Mouse (Mus musculus): ENCODE measurements around the gene Klhl28. TPM values are rescaled to one million over a fixed set of nuclear protein-coding genes. Genes with fewer than 3 reads are reported as not detected.

Klhl28 gene
- polyA plus RNA-seq, 1 experiment: 0.02 TPM

- Histone ChIP-seq H3K9me3 (ENCODE audit: control insufficient read depth, low read length) (no peaks in the 10 kb centered on the region), H3K27me3 (ENCODE audit: control insufficient read depth) (no peaks in the 10 kb centered on the region), H3K4me3 (replicated peaks) (peak overlapping the region; percentile 99), H3K36me3 (ENCODE audit: control insufficient read depth) (peaks cover 8% of the 10 kb centered on the region), H3K4me1 (ENCODE audit: control insufficient read depth) (peaks cover 58% of the 10 kb centered on the region)
- no peak for TF ChIP-seq TAL1 (IDR thresholded peaks at IDR 0.05; ENCODE audit: low read length)
- TF ChIP-seq GATA1 (IDR thresholded peaks at IDR 0.05; ENCODE audit: low read length): no peak
These were observed 1.5 kb upstream of the Klhl28 start for GRCm38 (mm10) chr12:64966652-64967435.

DNA sequence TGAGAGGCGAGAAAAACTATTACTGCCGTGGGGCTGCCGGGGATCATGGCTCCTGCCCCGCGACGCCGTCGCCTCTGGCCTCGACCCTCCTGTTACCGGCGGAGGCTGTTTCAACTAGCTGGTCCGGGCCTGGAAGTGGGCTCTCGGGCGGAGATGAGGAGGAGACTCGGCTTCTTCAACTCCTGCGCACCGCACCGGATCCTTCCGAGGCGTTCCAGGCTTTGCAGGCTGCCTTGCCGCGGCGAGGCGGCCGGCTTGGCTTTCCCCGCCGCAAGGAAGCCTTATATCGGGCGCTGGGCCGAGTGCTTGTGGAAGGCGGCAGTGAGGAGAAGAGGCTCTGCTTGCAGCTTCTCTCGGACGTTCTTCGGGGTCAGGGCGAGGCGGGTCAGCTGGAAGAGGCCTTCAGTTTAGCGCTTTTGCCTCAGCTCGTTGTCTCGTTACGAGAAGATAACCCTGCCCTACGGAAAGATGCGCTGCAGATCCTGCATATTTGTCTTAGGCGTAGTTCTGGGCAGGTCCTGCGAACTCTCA is 832 bp upstream of the Klhl28 start:
- H3K27me3 ChIP-seq (ENCODE audit: control insufficient read depth): no peaks in the 10 kb centered on the region
- no peaks in the 10 kb centered on the region for H3K9me3 ChIP-seq (ENCODE audit: control insufficient read depth, low read length)
- peak overlapping the region; percentile 99 for H3K4me3 ChIP-seq (replicated peaks)
- H3K36me3 ChIP-seq (ENCODE audit: control insufficient read depth): peaks cover 7% of the 10 kb centered on the region
- H3K4me1 ChIP-seq (ENCODE audit: control insufficient read depth): peaks cover 56% of the 10 kb centered on the region
- TF ChIP-seq GATA1 (IDR thresholded peaks at IDR 0.05; ENCODE audit: low read length) (no peak), TAL1 (IDR thresholded peaks at IDR 0.05; ENCODE audit: low read length) (no peak)

GRCm38 (mm10) chr12:64964560-64964959 is 774 bp downstream of the Klhl28 start:
- TF ChIP-seq TAL1 (IDR thresholded peaks at IDR 0.05; ENCODE audit: low read length): no peak
- no peak for TF ChIP-seq GATA1 (IDR thresholded peaks at IDR 0.05; ENCODE audit: low read length)
- Histone ChIP-seq H3K27me3 (ENCODE audit: control insufficient read depth) (no peaks in the 10 kb centered on the region), H3K4me1 (ENCODE audit: control insufficient read depth) (peaks cover 43% of the 10 kb centered on the region)

DNA sequence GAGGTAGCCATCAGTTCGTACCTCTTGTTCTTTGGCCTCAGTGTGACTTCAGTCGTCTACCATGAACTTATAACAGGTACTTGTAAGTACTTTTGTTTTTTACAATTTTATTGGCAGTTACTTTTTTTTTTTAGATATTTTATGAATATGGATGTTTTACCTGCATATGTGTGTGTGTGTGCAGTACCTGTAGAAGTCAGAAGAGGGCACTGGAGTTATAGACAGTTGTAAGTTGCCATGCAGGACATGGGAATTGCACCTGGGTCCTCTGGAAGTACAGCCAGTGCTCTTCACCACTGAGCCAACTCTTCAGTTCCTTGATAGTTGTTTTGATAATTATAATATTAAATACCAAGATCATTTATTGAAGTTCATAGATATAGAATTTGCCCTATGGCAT is 27.8 kb downstream of the Klhl28 start:
- TF ChIP-seq TAL1 (IDR thresholded peaks at IDR 0.05; ENCODE audit: low read length) (no peak), GATA1 (IDR thresholded peaks at IDR 0.05; ENCODE audit: low read length) (no peak)
- no peaks in the 10 kb centered on the region for H3K9me3 ChIP-seq (ENCODE audit: control insufficient read depth, low read length)
- H3K4me1 ChIP-seq (ENCODE audit: control insufficient read depth): no peaks in the 10 kb centered on the region
- no peaks in the 10 kb centered on the region for H3K27me3 ChIP-seq (ENCODE audit: control insufficient read depth)
- no peak overlapping the region for H3K4me3 ChIP-seq (replicated peaks)
- peaks cover 11% of the 10 kb centered on the region for H3K36me3 ChIP-seq (ENCODE audit: control insufficient read depth)

More at GRCm38 (mm10) chr12:64964560-64964959, 774 bp downstream of the Klhl28 start:
- H3K9me3 ChIP-seq (ENCODE audit: control insufficient read depth, low read length): no peaks in the 10 kb centered on the region
- no peaks in the 10 kb centered on the region for H3K36me3 ChIP-seq (ENCODE audit: control insufficient read depth)
- peak overlapping the region; percentile 99 for H3K4me3 ChIP-seq (replicated peaks)

- H3K36me3 ChIP-seq (ENCODE audit: control insufficient read depth): no peaks in the 10 kb centered on the region
- no peak for TF ChIP-seq TAL1 (IDR thresholded peaks at IDR 0.05; ENCODE audit: low read length)
- TF ChIP-seq GATA1 (IDR thresholded peaks at IDR 0.05; ENCODE audit: low read length): no peak
These were observed 47.5 kb downstream of the Klhl28 start, which contains the start of gene Gm527 for GRCm38 (mm10) chr12:64917578-64918471. Gene Gm527, plus strand, starts transcription at chr12:64917906.

GRCm38 (mm10) chr12:64916735-64917134 is 48.6 kb downstream of the Klhl28 start:
- no peak for TF ChIP-seq TAL1 (IDR thresholded peaks at IDR 0.05; ENCODE audit: low read length)
- no peak for TF ChIP-seq GATA1 (IDR thresholded peaks at IDR 0.05; ENCODE audit: low read length)
- no peaks in the 10 kb centered on the region for H3K36me3 ChIP-seq (ENCODE audit: control insufficient read depth)

More at GRCm38 (mm10) chr12:64917578-64918471, 47.5 kb downstream of the Klhl28 start, which contains the start of gene Gm527:
- peaks cover 16% of the 10 kb centered on the region for H3K4me1 ChIP-seq (ENCODE audit: control insufficient read depth)
- peaks cover 21% of the 10 kb centered on the region for H3K27me3 ChIP-seq (ENCODE audit: control insufficient read depth)
- peak within 1 kb of the TSS; percentile 71 for H3K4me3 ChIP-seq (replicated peaks)
- no peaks in the 10 kb centered on the region; the same call in 1 of the 2 replicates for H3K9me3 ChIP-seq (ENCODE audit: control insufficient read depth, low read length)

GRCm38 (mm10) chr12:64912996-64913395 is 52.3 kb downstream of the Klhl28 start:
- Histone ChIP-seq H3K36me3 (ENCODE audit: control insufficient read depth) (no peaks in the 10 kb centered on the region), H3K27me3 (ENCODE audit: control insufficient read depth) (peaks cover 2% of the 10 kb centered on the region), H3K9me3 (ENCODE audit: control insufficient read depth, low read length) (no peaks in the 10 kb centered on the region), H3K4me1 (ENCODE audit: control insufficient read depth) (peaks cover 11% of the 10 kb centered on the region), H3K4me3 (replicated peaks) (no peak overlapping the region)
- TF ChIP-seq GATA1 (IDR thresholded peaks at IDR 0.05; ENCODE audit: low read length): no peak
- TF ChIP-seq TAL1 (IDR thresholded peaks at IDR 0.05; ENCODE audit: low read length): no peak

More at GRCm38 (mm10) chr12:64916735-64917134, 48.6 kb downstream of the Klhl28 start:
- no peak overlapping the region for H3K4me3 ChIP-seq (replicated peaks)
- peaks cover 21% of the 10 kb centered on the region for H3K27me3 ChIP-seq (ENCODE audit: control insufficient read depth)
- H3K4me1 ChIP-seq (ENCODE audit: control insufficient read depth): peaks cover 16% of the 10 kb centered on the region
- no peaks in the 10 kb centered on the region; the same call in 1 of the 2 replicates for H3K9me3 ChIP-seq (ENCODE audit: control insufficient read depth, low read length)

DNA sequence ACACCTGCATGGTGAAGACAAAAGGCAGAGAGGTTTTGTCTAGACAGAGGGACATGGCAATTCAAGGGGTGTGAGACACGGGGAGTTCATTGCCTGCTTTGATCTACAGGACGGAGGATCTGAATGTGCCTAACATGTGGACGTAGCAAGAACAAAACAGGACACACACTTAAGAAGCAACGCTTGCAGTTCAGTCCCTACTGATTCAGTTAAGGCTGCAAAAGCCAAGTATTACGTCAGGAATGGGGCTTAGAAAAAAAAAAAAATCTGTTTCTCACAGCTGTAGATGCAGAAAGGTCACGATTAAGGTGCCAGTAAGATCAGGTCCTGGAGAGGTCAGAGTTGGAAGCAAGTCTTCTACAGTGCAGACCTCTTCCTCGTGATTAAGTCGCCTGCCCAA is 62.1 kb downstream of the Klhl28 start:
- H3K9me3 ChIP-seq (ENCODE audit: control insufficient read depth, low read length): no peaks in the 10 kb centered on the region
- no peaks in the 10 kb centered on the region for H3K4me1 ChIP-seq (ENCODE audit: control insufficient read depth)
- no peaks in the 10 kb centered on the region for H3K36me3 ChIP-seq (ENCODE audit: control insufficient read depth)
- no peaks in the 10 kb centered on the region for H3K27me3 ChIP-seq (ENCODE audit: control insufficient read depth)
- TF ChIP-seq GATA1 (IDR thresholded peaks at IDR 0.05; ENCODE audit: low read length): no peak
- TF ChIP-seq TAL1 (IDR thresholded peaks at IDR 0.05; ENCODE audit: low read length): no peak
- H3K4me3 ChIP-seq (replicated peaks): no peak overlapping the region

All from erythroblast, embryonic 14.5 days (primary cell).